Mouse (Mus musculus) left cerebral cortex, postnatal 25 days (tissue): ENCODE measurements around the gene A530064D06Rik. TPM values are rescaled to one million over a fixed set of nuclear protein-coding genes. Genes with fewer than 3 reads are reported as not detected.

Experiments used
- total RNA-seq, 2 experiments: library from RNA; stranded (reverse); gene quantifications; 2 replicates each; pipeline ENCODE4 v1.2.3; 2021

The A530064D06Rik gene
- total RNA-seq, 2 experiments from 2014 or later = not detected

Other genes with a start within 250 kb of the A530064D06Rik start
- gene Foxp4, start 242.6 kb downstream of the A530064D06Rik start, total RNA-seq = 10 to 100 TPM; 41.3 to 42.7 TPM
- gene 1700122O11Rik, start 129.0 kb downstream of the A530064D06Rik start, total RNA-seq = not detected
- gene 1700067P10Rik, start 78.0 kb downstream of the A530064D06Rik start, total RNA-seq = not detected
- gene 9830107B12Rik, start 21.0 kb downstream of the A530064D06Rik start, total RNA-seq = not detected
- not detected for gene Trem1, start 65.5 kb upstream of the A530064D06Rik start, total RNA-seq
- under 1 TPM; 0.34 to 0.37 TPM for gene Trem3, start 80.5 kb upstream of the A530064D06Rik start, total RNA-seq
- not detected for gene Treml4, start 97.0 kb upstream of the A530064D06Rik start, total RNA-seq
- under 1 TPM; 0.18 to 0.57 TPM for gene Treml2, start 132.2 kb upstream of the A530064D06Rik start, total RNA-seq
- under 1 TPM; 0.07 to 0.11 TPM for gene B430306N03Rik, start 148.9 kb upstream of the A530064D06Rik start, total RNA-seq
- 10 to 100 TPM in 1 of 2 experiments, 1 to 10 TPM in 1; 8.1 to 13.8 TPM for gene Trem2, start 179.1 kb upstream of the A530064D06Rik start, total RNA-seq
- not detected for gene Treml1, start 192.6 kb upstream of the A530064D06Rik start, total RNA-seq
- gene Nfya, start 242.6 kb upstream of the A530064D06Rik start, total RNA-seq = 10 to 100 TPM; 27.5 to 31.8 TPM
- 1 to 10 TPM; 7.8 to 9.5 TPM for gene Oard1, start 242.7 kb upstream of the A530064D06Rik start, total RNA-seq